Mouse (Mus musculus): ENCODE data around the gene Trub2. TPM values are rescaled to one million over a fixed set of nuclear protein-coding genes. Genes with fewer than 3 reads are reported as not detected.
"Not testable (repeated sequence)": the region's sequence is repeated elsewhere in the genome, so short reads cannot be mapped to it uniquely, and the experiment has no call there.

Trub2 gene
- polyA plus RNA-seq, 1 experiment = 20.9 TPM

DNA sequence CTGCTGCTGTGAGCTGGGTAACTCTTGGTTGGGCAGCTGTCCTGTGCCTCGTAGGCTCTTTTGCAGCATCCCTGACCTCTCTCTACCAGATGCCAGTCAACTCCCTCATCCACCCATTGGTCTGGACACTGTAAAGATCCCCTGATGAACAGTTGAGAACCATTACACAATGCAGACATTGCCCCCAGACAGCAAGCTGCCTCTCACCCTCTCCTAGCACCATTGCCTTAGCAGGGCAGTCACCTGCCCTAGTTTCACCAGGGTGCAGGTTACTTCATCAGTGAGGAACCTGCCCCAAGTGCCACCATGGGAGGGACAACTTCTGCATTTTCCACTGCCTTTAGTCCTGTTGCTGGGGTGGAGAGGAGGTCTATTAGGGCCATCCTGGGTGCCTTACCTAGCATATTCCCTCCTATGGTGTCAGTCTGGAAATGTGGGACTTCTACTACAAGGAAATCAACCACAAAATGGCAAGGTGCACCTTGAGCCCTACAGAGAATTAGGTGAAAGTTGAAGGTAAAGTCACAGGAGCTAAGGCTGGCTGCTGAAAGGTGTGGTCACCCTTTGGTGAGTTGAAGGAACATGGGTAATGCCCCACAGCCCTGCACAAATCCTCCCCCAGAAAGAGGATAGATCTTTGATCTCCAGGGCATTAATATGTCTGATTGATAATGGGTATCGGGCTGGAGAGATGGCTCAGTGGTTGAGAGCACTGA is 4.6 kb upstream of the Trub2 start:
- TF ChIP-seq POLR2A (IDR thresholded peaks at IDR 0.05; ENCODE audit: borderline replicate concordance, control insufficient read depth, low read depth, low read length) = no peak
- no peak for TF ChIP-seq CTCF (IDR thresholded peaks at IDR 0.05; ENCODE audit: control insufficient read depth, insufficient read depth, low read length)
- WGBS = 91% methylated on average over 2 of the region's 2 CpGs
- no peak overlapping the region for H3K4me3 ChIP-seq (replicated peaks; ENCODE audit: control insufficient read depth, low read depth, low read length)
- H3K4me1 ChIP-seq (ENCODE audit: control insufficient read depth, insufficient read depth, low read length) = peaks cover 2% of the 10 kb centered on the region; the same call in 1 of the 2 replicates
- H3K27ac ChIP-seq (ENCODE audit: control insufficient read depth, insufficient read depth, low read depth, low read length, poor library complexity) = peak overlapping the region; percentile 80

DNA sequence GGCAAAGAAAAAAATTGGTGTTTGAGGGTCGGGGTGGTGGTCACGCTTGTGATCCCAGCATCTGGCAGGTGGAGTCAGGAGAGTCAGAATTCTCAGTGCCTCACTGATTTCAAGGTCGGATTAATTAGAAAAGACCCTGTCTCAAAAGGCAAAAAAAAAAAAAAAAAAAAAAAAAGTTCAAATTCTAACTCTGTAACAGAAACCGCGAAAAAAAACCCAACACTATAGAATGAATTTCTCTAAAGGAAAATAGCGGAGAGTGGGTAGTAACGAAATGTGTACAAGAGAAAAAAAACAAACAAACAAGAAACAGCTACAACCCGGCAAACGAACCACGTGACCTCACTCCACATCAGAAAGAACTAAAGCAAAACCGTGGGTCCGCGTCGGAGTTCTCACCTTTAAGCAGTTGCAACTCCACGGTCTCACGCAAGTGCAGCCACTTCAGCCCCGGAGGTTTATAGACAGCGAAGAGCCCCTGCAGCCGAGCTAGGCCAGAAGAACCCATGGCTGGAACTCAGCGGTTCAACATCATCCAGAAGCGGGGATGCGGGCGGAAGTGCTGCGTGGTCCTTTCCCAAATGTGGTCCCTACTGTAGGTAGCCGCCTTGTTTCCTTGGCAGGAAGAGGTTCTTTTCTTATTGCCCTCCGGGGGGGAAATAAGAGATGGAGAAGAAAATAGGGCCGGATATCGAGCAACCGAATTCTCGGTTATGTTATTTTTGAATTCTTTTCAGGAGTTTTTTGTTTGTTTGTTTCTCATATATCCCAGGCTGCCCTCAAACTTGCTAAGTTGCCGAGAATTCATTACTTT is 991 bp downstream of the Trub2 start, which contains the start of gene Coq4:
Coq4 (plus strand) TSS at position 390 of the 814 bp plus-strand sequence.
- 3% methylated on average over 31 of the region's 31 CpGs for WGBS
- Histone ChIP-seq H3K4me1 (ENCODE audit: control insufficient read depth, insufficient read depth, low read length) (no peaks in the 10 kb centered on the region), H3K4me3 (replicated peaks; ENCODE audit: control insufficient read depth, low read depth, low read length) (peak within 1 kb of the TSS; percentile 88), H3K27ac (ENCODE audit: control insufficient read depth, insufficient read depth, low read depth, low read length, poor library complexity) (peak within 1 kb of the TSS; percentile 70)
- TF ChIP-seq CTCF (IDR thresholded peaks at IDR 0.05; ENCODE audit: control insufficient read depth, insufficient read depth, low read length) (no peak), POLR2A (IDR thresholded peaks at IDR 0.05; ENCODE audit: borderline replicate concordance, control insufficient read depth, low read depth, low read length) (no peak; the same call in 1 of the 2 replicates)

DNA sequence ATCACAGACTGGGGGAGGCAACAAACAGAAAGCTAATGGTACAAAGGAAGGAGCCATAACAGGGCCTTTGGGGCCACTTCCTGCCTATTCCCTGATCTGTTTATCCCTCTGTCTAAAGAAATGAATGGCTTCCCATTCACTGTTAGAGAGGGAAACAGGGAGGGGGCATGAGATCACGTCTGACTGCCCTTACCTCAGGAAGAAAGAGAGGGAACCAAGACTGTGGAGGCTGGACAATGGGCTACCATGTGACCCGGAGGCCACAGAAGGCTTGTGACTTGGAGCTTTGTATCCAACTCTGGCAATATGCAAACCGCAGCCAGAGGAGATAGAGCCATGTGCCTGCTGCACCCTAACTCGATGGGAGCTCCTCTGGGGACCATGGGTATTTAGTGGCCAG is 4.0 kb downstream of the Trub2 start:
- no peak overlapping the region for H3K27ac ChIP-seq (ENCODE audit: control insufficient read depth, insufficient read depth, low read depth, low read length, poor library complexity)
- no peaks in the 10 kb centered on the region for H3K4me1 ChIP-seq (ENCODE audit: control insufficient read depth, insufficient read depth, low read length)
- 59% methylated on average over 4 of the region's 4 CpGs for WGBS
- TF ChIP-seq POLR2A (IDR thresholded peaks at IDR 0.05; ENCODE audit: borderline replicate concordance, control insufficient read depth, low read depth, low read length) (no peak), CTCF (IDR thresholded peaks at IDR 0.05; ENCODE audit: control insufficient read depth, insufficient read depth, low read length) (no peak)
- H3K4me3 ChIP-seq (replicated peaks; ENCODE audit: control insufficient read depth, low read depth, low read length) = no peak overlapping the region

DNA sequence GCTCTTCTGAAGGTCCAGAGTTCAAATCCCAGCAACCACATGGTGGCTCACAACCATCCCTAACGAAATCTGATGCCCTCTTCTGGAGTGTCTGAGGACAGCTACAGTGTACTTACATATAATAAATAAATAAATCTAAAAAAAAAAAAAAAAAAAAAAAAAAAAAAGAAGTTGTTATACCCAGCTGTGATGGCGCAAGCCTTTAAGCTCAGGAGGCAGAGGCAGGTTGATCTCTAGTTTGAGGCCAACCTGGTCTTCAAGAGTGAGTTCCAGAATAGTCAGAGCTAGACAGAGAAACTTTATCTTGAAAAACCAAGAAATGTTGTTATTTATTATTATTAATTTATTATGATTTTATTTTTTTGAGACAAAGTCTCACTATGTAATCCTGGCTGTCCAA is 7.0 kb downstream of the Trub2 start:
- not testable (repeated sequence) for H3K4me3 ChIP-seq (replicated peaks; ENCODE audit: control insufficient read depth, low read depth, low read length); H3K4me1 ChIP-seq (ENCODE audit: control insufficient read depth, insufficient read depth, low read length); H3K27ac ChIP-seq (ENCODE audit: control insufficient read depth, insufficient read depth, low read depth, low read length, poor library complexity)
- WGBS = 90% methylated on average over 2 of the region's 2 CpGs

DNA sequence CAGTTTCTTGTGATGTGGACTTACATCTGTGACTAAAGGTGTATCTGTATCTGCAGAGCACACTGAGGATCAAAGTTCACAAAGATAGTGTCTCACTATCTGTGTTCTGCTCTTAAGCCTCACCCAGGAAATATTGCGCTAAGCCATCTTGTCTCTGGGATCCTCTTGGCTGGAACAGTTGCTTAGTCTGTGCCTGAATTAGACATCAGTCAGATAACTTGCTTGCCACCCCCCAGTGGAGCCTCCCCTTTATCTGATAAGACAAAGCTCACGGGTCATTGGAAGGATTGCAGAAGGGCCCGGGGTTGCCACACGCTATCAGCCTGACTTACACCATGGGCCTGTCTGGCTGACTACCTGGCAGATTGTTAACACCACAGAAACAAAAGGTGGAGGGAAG is 15.0 kb downstream of the Trub2 start:
- WGBS = 35% methylated on average over 4 of the region's 4 CpGs
- TF ChIP-seq POLR2A (IDR thresholded peaks at IDR 0.05; ENCODE audit: borderline replicate concordance, control insufficient read depth, low read depth, low read length) = no peak
- TF ChIP-seq CTCF (IDR thresholded peaks at IDR 0.05; ENCODE audit: control insufficient read depth, insufficient read depth, low read length) = no peak
- peak overlapping the region; percentile 96 for H3K27ac ChIP-seq (ENCODE audit: control insufficient read depth, insufficient read depth, low read depth, low read length, poor library complexity)

DNA sequence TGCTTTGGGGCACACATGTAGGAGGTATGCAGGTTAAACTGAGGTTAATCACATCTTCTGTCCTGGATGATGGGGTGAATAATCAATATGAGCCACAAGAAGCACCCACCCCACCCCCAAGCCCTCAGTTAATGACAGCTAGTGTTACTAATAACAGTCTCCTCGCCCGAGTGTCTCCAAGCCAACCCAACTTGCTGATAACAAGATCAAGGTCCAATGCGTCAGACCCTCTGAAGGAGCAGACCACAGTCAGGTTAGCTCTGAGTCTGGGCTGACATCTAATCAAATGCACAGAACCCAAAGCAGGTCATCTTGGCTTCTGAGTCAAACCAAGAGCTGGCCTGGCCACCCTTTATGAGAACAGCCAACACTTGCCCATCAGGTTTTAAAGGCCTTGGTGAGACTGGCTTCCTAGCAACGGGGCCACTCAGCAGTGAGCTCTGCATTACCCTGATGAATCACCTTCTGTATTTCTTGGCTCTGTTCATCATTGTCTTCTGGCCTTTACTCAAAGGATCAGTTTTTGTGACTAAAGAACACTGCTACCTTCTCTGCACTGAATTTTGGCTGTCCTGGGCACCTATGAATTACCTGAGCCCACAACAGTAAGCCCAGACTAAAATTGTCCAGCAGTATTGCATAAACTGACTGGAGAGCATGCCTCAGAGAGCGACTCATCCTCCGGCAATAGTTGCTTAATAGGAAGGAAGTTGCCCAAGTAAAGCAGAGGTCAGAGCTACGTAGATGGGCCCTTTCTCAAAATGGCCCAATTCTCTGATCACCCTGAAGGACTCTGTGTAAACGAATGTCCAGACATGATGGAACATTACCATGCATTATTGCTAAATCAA is 16.5 kb downstream of the Trub2 start:
- TF ChIP-seq CTCF (IDR thresholded peaks at IDR 0.05; ENCODE audit: control insufficient read depth, insufficient read depth, low read length) = no peak
- TF ChIP-seq POLR2A (IDR thresholded peaks at IDR 0.05; ENCODE audit: borderline replicate concordance, control insufficient read depth, low read depth, low read length) = no peak
- 36% methylated on average over 8 of the region's 8 CpGs for WGBS
- peak overlapping the region; percentile 96 for H3K27ac ChIP-seq (ENCODE audit: control insufficient read depth, insufficient read depth, low read depth, low read length, poor library complexity)
- H3K4me1 ChIP-seq (ENCODE audit: control insufficient read depth, insufficient read depth, low read length) = peaks cover 7% of the 10 kb centered on the region; the same call in 1 of the 2 replicates
- H3K4me3 ChIP-seq (replicated peaks; ENCODE audit: control insufficient read depth, low read depth, low read length) = no peak overlapping the region

More for the DNA sequence above, 15.0 kb downstream of the Trub2 start:
- peaks cover 7% of the 10 kb centered on the region; the same call in 1 of the 2 replicates for H3K4me1 ChIP-seq (ENCODE audit: control insufficient read depth, insufficient read depth, low read length)
- H3K4me3 ChIP-seq (replicated peaks; ENCODE audit: control insufficient read depth, low read depth, low read length) = no peak overlapping the region

DNA sequence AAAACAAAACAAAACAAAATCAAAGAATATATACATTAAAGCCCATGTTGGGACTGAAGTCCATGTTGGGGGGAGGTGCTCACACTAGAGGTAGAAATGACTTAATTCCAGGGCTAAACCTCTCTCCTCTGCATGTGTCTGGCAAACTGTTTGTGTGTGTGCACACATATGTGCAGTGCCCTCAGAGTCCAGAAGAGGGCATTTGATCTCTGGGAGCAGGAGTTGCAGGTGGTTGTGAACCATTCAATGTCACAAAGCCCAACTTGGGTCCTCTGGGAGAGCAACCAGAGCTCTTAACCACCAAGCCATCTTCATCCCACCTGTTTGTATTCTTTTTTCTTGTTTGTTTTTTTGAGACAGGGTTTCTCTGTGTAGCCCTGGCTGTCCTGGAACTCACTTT is 18.1 kb downstream of the Trub2 start:
- Histone ChIP-seq H3K27ac (ENCODE audit: control insufficient read depth, insufficient read depth, low read depth, low read length, poor library complexity) (no peak overlapping the region), H3K4me1 (ENCODE audit: control insufficient read depth, insufficient read depth, low read length) (peaks cover 7% of the 10 kb centered on the region; the same call in 1 of the 2 replicates), H3K4me3 (replicated peaks; ENCODE audit: control insufficient read depth, low read depth, low read length) (no peak overlapping the region)
- no peak for TF ChIP-seq POLR2A (IDR thresholded peaks at IDR 0.05; ENCODE audit: borderline replicate concordance, control insufficient read depth, low read depth, low read length)
- peak; percentile 39; the same call in 1 of the 2 replicates for TF ChIP-seq CTCF (IDR thresholded peaks at IDR 0.05; ENCODE audit: control insufficient read depth, insufficient read depth, low read length)

DNA sequence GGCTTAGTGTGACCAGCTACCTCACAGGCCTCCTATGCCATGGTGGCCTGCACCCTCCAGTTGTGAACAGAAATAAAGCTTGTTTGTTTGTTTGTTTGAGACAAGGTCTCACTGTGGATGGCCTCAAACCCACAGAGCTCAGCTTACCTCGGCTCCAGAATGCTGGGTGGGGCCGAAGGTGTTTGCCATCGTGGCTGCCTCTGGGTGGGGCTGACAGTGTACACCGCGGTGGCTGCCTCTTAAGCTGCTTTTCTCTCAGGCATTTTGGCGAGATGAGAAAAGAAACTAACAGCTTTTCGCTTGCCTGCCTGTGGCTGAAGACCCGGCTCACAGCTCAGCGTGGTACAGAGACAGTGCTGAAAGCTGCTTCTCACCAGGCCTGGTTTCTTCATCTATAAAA is 19.4 kb downstream of the Trub2 start:
- peaks cover 5% of the 10 kb centered on the region; the same call in 1 of the 2 replicates for H3K4me1 ChIP-seq (ENCODE audit: control insufficient read depth, insufficient read depth, low read length)
- 70% methylated on average over 9 of the region's 9 CpGs for WGBS
- H3K4me3 ChIP-seq (replicated peaks; ENCODE audit: control insufficient read depth, low read depth, low read length) = no peak overlapping the region
- H3K27ac ChIP-seq (ENCODE audit: control insufficient read depth, insufficient read depth, low read depth, low read length, poor library complexity) = no peak overlapping the region
- TF ChIP-seq CTCF (IDR thresholded peaks at IDR 0.05; ENCODE audit: control insufficient read depth, insufficient read depth, low read length) = no peak
- no peak for TF ChIP-seq POLR2A (IDR thresholded peaks at IDR 0.05; ENCODE audit: borderline replicate concordance, control insufficient read depth, low read depth, low read length)
